Comparison of ENCODE assay signal across 13 mouse cellular contexts in the genomic region with DNA sequence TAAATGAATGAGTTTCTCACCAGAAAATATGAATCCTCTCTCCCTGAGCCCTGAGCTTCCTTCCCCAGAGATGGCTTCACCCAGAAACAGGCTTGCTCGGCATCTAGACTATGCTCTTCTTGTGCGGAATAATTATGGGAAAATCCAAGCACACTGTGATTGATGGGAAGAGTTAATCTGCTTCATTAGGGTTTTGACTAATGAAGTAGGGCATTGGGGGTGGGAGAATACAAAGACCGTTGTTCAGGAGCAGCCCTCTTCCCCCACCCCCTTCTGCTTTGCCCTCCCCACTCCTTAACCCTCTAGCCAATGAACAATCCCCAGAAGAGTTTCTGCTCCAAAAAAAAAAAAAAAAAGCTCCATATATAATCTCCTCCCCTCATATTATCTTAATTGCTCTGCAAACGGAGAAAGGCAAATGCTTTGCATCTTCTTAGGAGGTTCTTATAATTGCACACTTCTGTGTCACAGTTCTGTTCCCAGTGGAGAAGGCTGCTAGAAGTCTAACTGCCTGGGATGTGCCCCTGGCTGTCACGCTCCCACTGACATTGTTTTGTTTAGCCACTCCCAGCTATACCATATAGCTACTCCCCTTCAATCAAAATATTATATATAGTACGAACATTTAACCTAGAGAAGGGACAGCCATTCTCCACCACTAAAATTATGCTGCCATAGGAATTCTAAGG. TPM values are rescaled to one million over a fixed set of nuclear protein-coding genes. Genes with fewer than 3 reads are reported as not detected.
DNase-seq lines count a peak whose midpoint lies in the region; ATAC-seq and TF ChIP-seq lines count a peak whose summit lies in the region.
"Had no signal": no experiment of that assay in that cellular context is flagged by ENCODE, and none has a peak within 500 bp of the region (broad histone marks: within the 10 kb centered on the region; RNA-seq: fewer than 3 reads in every experiment).

No protein-coding gene starts in this region.

- H3K9me3 ChIP-seq in forebrain, embryonic 10.5 days, result no peaks in the 10 kb centered on the region
- no peaks in the 10 kb centered on the region for H3K9me3 ChIP-seq in hindbrain, embryonic 15.5 days
- H3K9me3 ChIP-seq: heart, embryonic 10.5 days; kidney, embryonic 15.5 days had no signal

- peaks cover 27% of the 10 kb centered on the region for H3K4me1 ChIP-seq in forebrain, embryonic 10.5 days
- no peaks in the 10 kb centered on the region; the same call in 1 of the 2 replicates for H3K4me1 ChIP-seq in hindbrain, embryonic 15.5 days (replicated peaks)
- H3K4me1 ChIP-seq: heart, embryonic 10.5 days had no signal

- DNase-seq in left cerebral cortex, adult 2 months (ENCODE audit: extremely low spot score in 1 of 2, low spot score in 2 of 2), result no peak
- DNase-seq in left cerebral cortex, adult 11 months (ENCODE audit: low spot score), result no peak
- DNase-seq in forebrain, embryonic 10.5 days (ENCODE audit: extremely low spot score, low spot score), result no peak
- DNase-seq in retina, embryonic 14.5 days (ENCODE audit: low spot score), result peak; percentile 75
- DNase-seq in heart, postnatal 25 days (ENCODE audit: low spot score), result no peak
- DNase-seq in adrenal gland, adult 8-10 months, result no peak
- DNase-seq: cerebellum, postnatal 25 days; gastrocnemius, adult 2 months; right cerebral cortex, adult 18-20 months had no signal

- no peak overlapping the region for H3K4me3 ChIP-seq in left cerebral cortex, adult 2 months
- H3K4me3 ChIP-seq in forebrain, embryonic 10.5 days, result no peak overlapping the region
- no peak overlapping the region for H3K4me3 ChIP-seq in hindbrain, embryonic 15.5 days
- H3K4me3 ChIP-seq: gastrocnemius, adult 2 months; heart, embryonic 10.5 days; kidney, embryonic 15.5 days had no signal

- H3K27me3 ChIP-seq in forebrain, embryonic 10.5 days (ENCODE audit: poor library complexity, severe bottlenecking), result no peaks in the 10 kb centered on the region
- H3K27me3 ChIP-seq in hindbrain, embryonic 15.5 days, result no peaks in the 10 kb centered on the region
- H3K27me3 ChIP-seq: kidney, embryonic 15.5 days had no signal

- peak; percentile 79 for ATAC-seq in hindbrain, embryonic 15.5 days (ENCODE audit: low FRiP score, low read depth)

- no peak for TF ChIP-seq CTCF in left cerebral cortex, adult 2 months (IDR thresholded peaks at IDR 0.05)

- intact Hi-C loops in left cerebral cortex, adult 2 months (cut with DNase I), result no loop called here
- intact Hi-C loops in heart, postnatal 25 days (cut with DNase I), result no loop called here

- 63% methylated on average over 6 of the region's 6 CpGs for WGBS in forebrain, embryonic 10.5 days
- 37% methylated on average over 6 of the region's 6 CpGs for WGBS in hindbrain, embryonic 15.5 days

- no peak overlapping the region for H3K9ac ChIP-seq in hindbrain, embryonic 15.5 days
- H3K9ac ChIP-seq: kidney, embryonic 15.5 days had no signal

- peak overlapping the region; percentile 57; the same call in 1 of the 2 replicates for H3K27ac ChIP-seq in left cerebral cortex, adult 2 months
- H3K27ac ChIP-seq in forebrain, embryonic 10.5 days, result peak overlapping the region; percentile 75
- peak overlapping the region; percentile 25; the same call in 1 of the 2 replicates for H3K27ac ChIP-seq in hindbrain, embryonic 15.5 days (replicated peaks)
- H3K27ac ChIP-seq: gastrocnemius, adult 2 months; heart, embryonic 10.5 days; macrophage had no signal

- no peak overlapping the region for H3K4me2 ChIP-seq in hindbrain, embryonic 15.5 days
- H3K4me2 ChIP-seq: kidney, embryonic 15.5 days had no signal

- no peaks in the 10 kb centered on the region for H3K36me3 ChIP-seq in forebrain, embryonic 10.5 days (replicated peaks)
- no peaks in the 10 kb centered on the region for H3K36me3 ChIP-seq in hindbrain, embryonic 15.5 days
- H3K36me3 ChIP-seq: heart, embryonic 10.5 days had no signal

RNA-seq across cellular contexts. Expression of a gene that starts 24.9 kb away (rescaled TPM):
- 10 to 100 TPM; 53.3 to 56.4 TPM for total RNA-seq in left cerebral cortex, adult 2 months (2021)
- 0.90 and 0.96 TPM in 2 replicates for polyA plus RNA-seq in forebrain, embryonic 10.5 days (2016; fragmentation: Nextera tagmentation; extraction: Ambion mirVana)
- 4.3 and 5.4 TPM in 2 replicates for polyA plus RNA-seq in hindbrain, embryonic 15.5 days (2015; fragmentation: Nextera tagmentation; extraction: Ambion mirVana)
- 10 to 100 TPM in 1 of 2 experiments, 1 to 10 TPM in 1; 9.0 to 10.6 TPM for total RNA-seq in heart, postnatal 25 days (2021)
- total RNA-seq in adrenal gland, adult 8-10 months (2022), result 1 to 10 TPM; 2.7 to 4.5 (median 3.6) TPM

Comparison
In these comparisons a context has a peak if more than half of its experiments do, and no peak if none do; other contexts are left out.
1. H3K27ac ChIP-seq: peak in every context shown above with its lines; median percentile 75 in forebrain, embryonic 10.5 days; 57 in left cerebral cortex, adult 2 months; 25 in hindbrain, embryonic 15.5 days.
2. RNA of a gene that starts 24.9 kb away (total RNA-seq): 53.3 to 56.4 TPM in left cerebral cortex, adult 2 months; 9.0 to 10.6 TPM in heart, postnatal 25 days and 2.7 to 4.5 TPM in adrenal gland, adult 8-10 months; every median in the first group is over 4 times any median in the second.